Mouse (Mus musculus) limb, embryonic 15.5 days (tissue): ENCODE results near the gene Mrpl28. TPM values are rescaled to one million over a fixed set of nuclear protein-coding genes. Genes with fewer than 3 reads are reported as not detected.
"Not testable (repeated sequence)": the region's sequence is repeated elsewhere in the genome, so short reads cannot be mapped to it uniquely, and the experiment has no call there.

Experiments used
- ATAC-seq: fragments of 200-750 bp; cut with Nextera tagmentation; 2 replicates; pipeline ENCODE4 v1.8.0; 2017; ENCODE audit warnings: low read depth, moderate TSS enrichment; ENCODE audit not compliant: insufficient number of reproducible peaks, low FRiP score, low TSS enrichment
- H3K27ac ChIP-seq: fragments of 300-500 bp; sonication (generic); 2 replicates; pipeline ENCODE4 v1.5.1; 2015; ENCODE audit warnings: moderate library complexity, mild to moderate bottlenecking, inconsistent platforms
- H3K27me3 ChIP-seq: fragments of 300-500 bp; sonication (generic); 2 replicates; pipeline ENCODE4 v1.6.1; 2015; ENCODE audit warnings: inconsistent platforms
- H3K36me3 ChIP-seq: fragments of 300-500 bp; sonication (generic); 2 replicates; pipeline ENCODE4 v1.6.1; 2015; ENCODE audit warnings: inconsistent platforms
- H3K4me1 ChIP-seq: fragments of 300-500 bp; sonication (generic); 2 replicates; pipeline ENCODE4 v1.6.1; 2015; ENCODE audit warnings: inconsistent platforms
- H3K4me2 ChIP-seq: fragments of 300-500 bp; sonication (generic); 2 replicates; pipeline ENCODE4 v1.6.1; 2015; ENCODE audit warnings: mild to moderate bottlenecking, inconsistent platforms
- H3K4me3 ChIP-seq: fragments of 300-500 bp; sonication (generic); 2 replicates; pipeline ENCODE4 v1.5.1; 2015; ENCODE audit warnings: mild to moderate bottlenecking, inconsistent platforms
- H3K9ac ChIP-seq: fragments of 300-500 bp; sonication (generic); 2 replicates; pipeline ENCODE4 v1.6.1; 2015; ENCODE audit warnings: inconsistent platforms
- H3K9me3 ChIP-seq: fragments of 300-500 bp; sonication (generic); 2 replicates; pipeline ENCODE4 v1.6.1; 2016; ENCODE audit warnings: inconsistent platforms
- WGBS: fragments of 180-500 bp; shearing (Covaris S2); methylation state at CpG from one replicate; pipeline ENCODE4 v1.1.7; 2015; 5-methylcytosine and 5-hydroxymethylcytosine counted together
- polyA plus RNA-seq: library from polyadenylated mRNA; unstranded; fragments of >200 nt; fragmentation: Nextera tagmentation; extraction: Ambion mirVana; gene quantifications from 2 replicates; pipeline ENCODE4 v1.2.1, GENCODE M21; 2015

Mrpl28 gene
- 178 and 185 TPM in 2 replicates for polyA plus RNA-seq

DNA sequence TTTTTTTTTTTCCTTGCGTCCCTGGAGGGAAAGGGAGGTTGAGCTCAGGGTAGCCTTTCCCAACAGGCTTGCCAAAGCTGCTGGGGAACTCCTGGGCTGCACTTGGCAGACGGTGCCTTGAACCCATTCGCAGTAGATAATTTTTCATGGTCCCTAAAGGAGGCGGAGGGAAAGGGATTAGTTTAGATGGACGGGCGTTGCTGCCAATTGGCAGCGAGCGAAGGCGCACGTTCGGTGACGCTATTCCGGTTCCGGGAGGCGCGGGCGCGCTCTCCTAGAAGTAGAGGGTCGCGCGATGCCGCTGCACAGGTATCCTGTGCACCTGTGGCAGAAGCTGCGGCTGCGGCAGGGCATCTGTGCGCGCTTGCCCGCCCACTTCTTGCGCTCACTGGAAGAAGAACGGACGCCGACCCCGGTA is at the start of gene Mrpl28:
Mrpl28 (plus strand) TSS at position 234 of the 418 bp plus-strand sequence.
- Histone ChIP-seq H3K36me3 (peaks cover 32% of the 10 kb centered on the region), H3K9me3 (no peaks in the 10 kb centered on the region), H3K4me3 (peak within 1 kb of the TSS; percentile 96), H3K27me3 (peaks cover 13% of the 10 kb centered on the region), H3K4me1 (peaks cover 26% of the 10 kb centered on the region), H3K27ac (peak within 1 kb of the TSS; percentile 47), H3K4me2 (peak within 1 kb of the TSS; percentile 79), H3K9ac (peak within 1 kb of the TSS; percentile 80)
- ATAC-seq: peak; percentile 84
- under 1% methylated on average over 32 of the region's 32 CpGs for WGBS

DNA sequence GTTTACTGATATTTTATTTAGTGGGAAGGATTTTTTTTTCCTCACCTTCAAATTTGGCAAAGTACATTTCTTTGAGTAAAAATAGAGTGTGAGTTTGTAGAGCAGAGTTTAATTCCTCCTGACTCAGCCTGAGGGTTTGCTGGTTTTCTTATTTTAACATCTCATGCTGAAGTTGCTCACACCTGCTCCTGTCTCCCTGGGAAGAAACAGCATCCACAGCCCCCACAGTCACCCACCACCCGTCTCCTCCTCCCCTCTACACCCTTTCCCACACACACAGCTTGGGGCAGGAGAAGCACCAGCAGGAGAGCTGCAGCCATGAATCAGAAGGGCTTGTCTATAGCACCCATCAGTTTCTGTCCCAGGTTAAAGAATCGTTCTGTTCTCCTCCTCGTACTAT is 48.1 kb upstream of the Mrpl28 start:
- ATAC-seq: no peak
- Histone ChIP-seq H3K27me3 (peaks cover 11% of the 10 kb centered on the region; the same call in 1 of the 2 replicates), H3K9me3 (no peaks in the 10 kb centered on the region), H3K4me2 (no peak overlapping the region), H3K9ac (no peak overlapping the region), H3K4me1 (0 out of 2 replicates have a peak, but pooled peaks cover under 1% of the 10 kb centered on the region), H3K27ac (no peak overlapping the region), H3K36me3 (no peaks in the 10 kb centered on the region), H3K4me3 (no peak overlapping the region)
- WGBS: 64% methylated on average over 3 of the region's 3 CpGs

DNA sequence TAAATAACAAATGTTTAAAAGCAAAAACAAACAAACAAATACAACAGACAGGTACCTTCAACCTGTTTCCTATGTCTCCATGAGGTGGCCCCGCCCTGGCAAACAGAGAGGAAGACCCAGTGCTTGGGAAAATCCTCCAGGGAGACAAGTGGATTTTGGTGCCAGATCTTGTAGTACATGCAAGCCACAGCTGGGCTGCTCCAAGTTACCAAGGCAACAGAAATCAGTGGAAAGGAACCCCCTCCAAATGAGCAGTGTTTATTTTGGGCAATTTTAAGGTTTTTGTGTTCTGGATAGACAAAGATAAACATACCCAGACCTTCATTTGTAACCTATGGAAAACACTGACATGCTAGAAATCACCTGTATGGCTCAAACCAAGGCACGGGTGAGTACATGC is 44.4 kb upstream of the Mrpl28 start:
- no peak overlapping the region for H3K4me2 ChIP-seq
- WGBS: 77% methylated on average over 2 of the region's 2 CpGs
- ATAC-seq: no peak
- no peak overlapping the region for H3K9ac ChIP-seq
- H3K4me1 ChIP-seq: no peaks in the 10 kb centered on the region
- H3K36me3 ChIP-seq: peaks cover 13% of the 10 kb centered on the region
- H3K9me3 ChIP-seq: no peaks in the 10 kb centered on the region
- H3K4me3 ChIP-seq: no peak overlapping the region
- no peak overlapping the region for H3K27ac ChIP-seq
- no peaks in the 10 kb centered on the region for H3K27me3 ChIP-seq

DNA sequence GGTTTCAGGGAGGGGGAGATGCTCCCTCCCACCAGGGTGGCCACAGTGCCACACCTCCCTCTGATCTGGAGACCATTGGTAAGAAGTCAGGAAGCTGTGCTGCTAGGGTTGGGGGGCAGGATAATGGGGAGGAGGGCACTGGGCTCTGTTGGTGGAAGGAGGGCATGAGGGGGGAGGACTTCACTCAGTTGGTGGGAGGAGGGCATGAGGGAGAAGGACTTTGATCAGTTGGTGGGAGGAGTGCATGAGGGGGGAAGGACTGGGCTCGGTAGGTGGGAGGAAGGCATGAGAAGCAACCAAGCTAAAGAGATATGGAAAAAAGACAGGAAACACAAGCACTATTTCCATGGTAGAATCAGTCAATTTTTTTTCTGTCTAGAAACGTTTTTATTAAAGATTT is 42.4 kb upstream of the Mrpl28 start:
- no peak overlapping the region for H3K4me3 ChIP-seq
- H3K9me3 ChIP-seq: no peaks in the 10 kb centered on the region
- H3K36me3 ChIP-seq: peaks cover 21% of the 10 kb centered on the region
- no peak for ATAC-seq
- H3K4me2 ChIP-seq: no peak overlapping the region
- H3K4me1 ChIP-seq: no peaks in the 10 kb centered on the region
- 40% methylated on average over 2 of the region's 2 CpGs for WGBS
- H3K27ac ChIP-seq: no peak overlapping the region
- H3K9ac ChIP-seq: no peak overlapping the region
- H3K27me3 ChIP-seq: no peaks in the 10 kb centered on the region

DNA sequence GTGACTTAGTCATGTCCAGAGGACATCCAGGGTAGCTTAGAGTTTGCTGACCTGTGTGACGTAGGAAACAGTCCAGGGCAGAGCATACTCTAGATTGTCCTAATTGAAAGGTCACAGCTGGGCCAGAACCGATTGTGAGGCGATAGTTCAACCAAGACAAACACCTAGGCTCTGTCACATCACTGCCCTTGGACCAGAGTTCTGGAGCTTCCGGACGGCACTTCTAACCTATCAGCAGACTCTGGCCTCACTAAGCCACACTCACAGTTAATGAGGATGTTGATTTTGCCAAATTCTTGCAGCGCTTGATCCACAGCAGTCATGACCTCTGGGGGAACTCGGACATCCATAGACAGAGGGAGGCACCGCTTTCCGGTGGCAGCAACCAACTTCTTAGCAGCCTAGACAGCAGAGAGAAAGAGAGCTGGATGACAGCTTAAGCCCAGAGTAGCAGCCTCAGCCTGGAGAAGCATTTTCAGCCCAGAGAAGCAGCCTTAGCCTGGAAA is 36.2 kb upstream of the Mrpl28 start:
- 93% methylated on average over 9 of the region's 9 CpGs for WGBS
- Histone ChIP-seq H3K36me3 (peaks cover 32% of the 10 kb centered on the region), H3K4me1 (peaks cover 7% of the 10 kb centered on the region), H3K9me3 (no peaks in the 10 kb centered on the region), H3K9ac (no peak overlapping the region), H3K4me2 (no peak overlapping the region), H3K27ac (no peak overlapping the region), H3K27me3 (no peaks in the 10 kb centered on the region), H3K4me3 (no peak overlapping the region)
- no peak for ATAC-seq

DNA sequence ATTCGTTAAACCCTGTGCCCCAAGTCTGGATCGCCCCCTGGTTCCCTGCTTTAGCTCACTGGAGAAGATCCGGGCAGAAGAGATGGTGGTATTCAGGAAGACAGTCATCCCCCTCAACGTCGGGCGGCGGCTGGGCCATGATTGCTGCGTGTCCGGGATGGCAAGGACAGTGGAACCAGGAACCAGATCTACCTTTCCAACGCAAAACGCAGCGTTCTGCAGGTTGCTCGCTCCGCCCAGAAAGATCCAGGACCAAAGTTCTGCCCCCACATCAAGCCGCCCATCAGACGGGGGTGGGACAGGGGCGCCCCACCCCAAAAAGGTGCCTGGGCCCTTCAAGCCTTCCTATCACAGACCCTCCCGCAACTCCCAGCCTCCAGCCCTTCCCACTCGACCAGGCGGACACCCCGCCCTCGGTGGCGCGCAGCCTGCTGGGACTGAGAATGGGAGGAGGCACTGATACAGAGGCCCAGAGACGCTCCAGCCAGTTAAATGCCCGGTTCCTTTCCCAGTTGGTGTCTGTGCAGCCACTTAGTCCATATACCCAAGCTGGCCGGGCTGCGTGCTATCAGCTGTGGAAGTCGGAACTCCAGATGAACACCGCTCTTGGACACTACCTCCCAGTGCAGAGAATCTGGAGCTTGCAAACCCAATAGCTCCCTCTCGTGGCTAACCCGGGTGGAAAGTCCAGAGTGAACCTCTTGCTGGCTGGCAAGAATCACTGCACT is 33.2 kb upstream of the Mrpl28 start, which contains the start of gene Decr2:
Decr2 (minus strand) TSS at position 433 of the 728 bp plus-strand sequence.
- H3K4me2 ChIP-seq: peak within 1 kb of the TSS; percentile 73
- peak within 1 kb of the TSS; percentile 58 for H3K9ac ChIP-seq
- H3K27me3 ChIP-seq: no peaks in the 10 kb centered on the region
- H3K4me1 ChIP-seq: peaks cover 17% of the 10 kb centered on the region
- WGBS: 1% methylated on average over 32 of the region's 32 CpGs
- no peaks in the 10 kb centered on the region for H3K9me3 ChIP-seq
- peak within 1 kb of the TSS; percentile 88 for H3K27ac ChIP-seq
- H3K36me3 ChIP-seq: peaks cover 24% of the 10 kb centered on the region
- peak; percentile 85 for ATAC-seq
- peak within 1 kb of the TSS; percentile 63 for H3K4me3 ChIP-seq

DNA sequence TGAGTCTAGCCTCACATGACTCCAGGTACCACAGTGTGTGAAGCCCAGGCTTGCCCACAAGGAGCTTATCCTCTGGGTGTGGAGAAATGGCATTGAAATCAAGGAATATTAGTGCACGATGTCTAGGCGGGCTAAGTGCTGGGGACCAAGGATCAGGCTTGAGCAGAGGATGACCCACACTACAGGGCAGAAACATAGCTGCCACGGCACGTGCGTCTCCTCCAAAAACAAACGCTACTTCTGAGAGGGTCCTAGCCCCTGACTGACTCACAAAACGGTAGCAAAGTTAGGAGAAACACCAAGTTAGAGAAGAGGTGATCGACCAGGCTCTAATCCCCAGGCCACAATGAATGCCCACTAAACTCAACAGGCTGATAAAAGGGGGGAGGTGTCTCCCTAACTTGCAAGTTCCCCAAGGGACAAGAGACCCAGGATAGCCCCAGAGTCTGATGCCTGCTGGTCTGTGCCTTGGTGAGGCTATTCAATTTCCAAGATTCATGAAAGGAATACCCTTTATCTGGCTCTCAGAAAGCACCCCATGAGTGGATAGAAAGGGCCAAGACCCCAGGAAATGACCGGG is 28.7 kb upstream of the Mrpl28 start:
- WGBS: 30% methylated on average over 9 of the region's 9 CpGs

DNA sequence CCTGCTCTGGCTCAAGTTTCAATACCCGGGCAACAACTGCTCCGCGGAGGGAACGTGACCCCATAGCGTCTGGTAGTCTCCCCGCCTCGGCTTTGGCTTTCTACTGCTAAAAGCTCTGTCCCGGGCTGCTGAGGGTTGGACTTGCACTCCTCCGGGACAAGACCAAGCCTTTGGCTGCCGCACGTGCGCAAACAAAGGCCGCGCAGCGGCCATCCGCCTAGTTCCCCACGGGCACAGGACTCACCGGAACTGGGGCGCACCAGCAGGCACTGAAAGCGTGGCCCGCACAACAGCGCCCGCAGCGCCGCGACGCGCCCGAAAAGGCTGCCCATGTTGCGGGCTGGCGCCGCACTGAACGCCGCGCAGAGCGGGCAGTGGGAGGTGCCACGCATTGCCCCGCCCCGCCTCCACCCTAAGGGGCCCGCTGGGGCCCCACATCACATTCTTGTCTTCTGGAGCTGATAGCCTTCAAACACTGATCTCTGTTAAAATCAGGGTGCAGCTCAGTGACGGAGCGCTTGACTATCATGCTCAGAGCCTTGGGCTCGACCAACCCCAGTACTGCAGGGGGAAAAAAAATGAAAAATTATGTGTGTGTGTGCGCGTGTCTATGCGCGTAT is 28.1 kb upstream of the Mrpl28 start, which contains the start of gene Nme4:
Nme4 (minus strand) TSS at position 482 of the 620 bp plus-strand sequence.
- peak within 1 kb of the TSS; percentile 73 for H3K4me2 ChIP-seq
- H3K27me3 ChIP-seq: no peaks in the 10 kb centered on the region
- peak within 1 kb of the TSS; percentile 74 for H3K9ac ChIP-seq
- WGBS: 2% methylated on average over 47 of the region's 47 CpGs
- peak; percentile 49; the same call in 1 of the 2 replicates for ATAC-seq
- H3K36me3 ChIP-seq: peaks cover 11% of the 10 kb centered on the region
- H3K9me3 ChIP-seq: no peaks in the 10 kb centered on the region
- peak within 1 kb of the TSS; percentile 84 for H3K27ac ChIP-seq
- peaks cover 13% of the 10 kb centered on the region; the same call in 1 of the 2 replicates for H3K4me1 ChIP-seq
- H3K4me3 ChIP-seq: peak within 1 kb of the TSS; percentile 66

More for the DNA sequence above, 28.7 kb upstream of the Mrpl28 start:
- H3K36me3 ChIP-seq: peaks cover 11% of the 10 kb centered on the region
- peak overlapping the region; percentile 74; the same call in 1 of the 2 replicates for H3K9ac ChIP-seq
- H3K4me1 ChIP-seq: peaks cover 17% of the 10 kb centered on the region
- peak overlapping the region; percentile 66 for H3K4me3 ChIP-seq
- H3K27me3 ChIP-seq: no peaks in the 10 kb centered on the region
- H3K27ac ChIP-seq: 0 out of 2 replicates have a peak overlapping the region, but pooled peaks have one; percentile 84
- ATAC-seq: no peak
- peak overlapping the region; percentile 73 for H3K4me2 ChIP-seq
- H3K9me3 ChIP-seq: no peaks in the 10 kb centered on the region

DNA sequence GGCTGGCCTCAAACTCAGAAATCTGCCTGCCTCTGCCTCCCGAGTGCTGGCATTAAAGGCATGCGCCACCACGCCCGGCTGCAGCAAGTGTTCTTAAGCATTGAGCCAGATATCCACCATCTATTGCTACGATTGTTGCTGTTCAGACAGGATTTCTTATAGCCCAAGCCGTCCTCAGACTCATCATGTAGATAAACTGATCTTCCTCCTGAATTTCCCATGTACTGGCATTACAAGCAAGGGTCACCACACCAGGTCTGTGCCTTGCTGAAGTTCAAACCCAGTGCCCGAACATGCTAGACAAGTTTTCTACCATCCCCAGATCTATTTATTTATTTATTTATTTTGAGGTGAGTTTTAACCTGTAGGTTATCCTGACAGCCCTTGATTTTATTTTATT is 24.8 kb upstream of the Mrpl28 start:
- H3K4me2 ChIP-seq: no peak overlapping the region
- no peaks in the 10 kb centered on the region for H3K9me3 ChIP-seq
- 87% methylated on average over 7 of the region's 7 CpGs for WGBS
- H3K36me3 ChIP-seq: 0 out of 2 replicates have a peak, but pooled peaks cover 3% of the 10 kb centered on the region
- ATAC-seq: no peak
- no peak overlapping the region for H3K27ac ChIP-seq
- peaks cover 13% of the 10 kb centered on the region; the same call in 1 of the 2 replicates for H3K4me1 ChIP-seq
- no peak overlapping the region for H3K9ac ChIP-seq
- no peak overlapping the region for H3K4me3 ChIP-seq
- H3K27me3 ChIP-seq: no peaks in the 10 kb centered on the region

DNA sequence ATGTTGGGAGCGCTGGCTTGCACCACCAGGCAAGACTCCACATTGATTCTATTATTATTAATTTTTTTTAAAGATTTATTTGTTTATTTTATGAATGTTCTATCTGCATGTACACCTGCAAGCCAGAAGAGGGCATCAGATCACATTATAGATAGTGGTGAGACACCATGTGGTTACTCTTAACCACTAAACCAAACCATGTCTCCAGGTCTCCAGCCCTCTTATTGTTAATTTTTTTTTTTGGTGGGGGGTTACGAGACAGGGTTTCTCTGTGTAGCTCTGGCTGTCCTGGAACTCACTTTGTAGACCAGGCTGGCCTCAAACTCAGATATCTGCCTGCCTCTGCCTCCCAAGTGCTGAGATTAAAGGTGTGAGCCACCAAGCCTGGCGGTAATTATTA is 24.0 kb upstream of the Mrpl28 start:
- not testable (repeated sequence) for H3K27ac ChIP-seq, H3K4me3 ChIP-seq, H3K9ac ChIP-seq, H3K9me3 ChIP-seq, H3K4me2 ChIP-seq, H3K36me3 ChIP-seq, ATAC-seq, H3K27me3 ChIP-seq
- H3K4me1 ChIP-seq: peaks cover 10% of the 10 kb centered on the region; the same call in 1 of the 2 replicates
- 73% methylated on average over 3 of the region's 3 CpGs for WGBS

DNA sequence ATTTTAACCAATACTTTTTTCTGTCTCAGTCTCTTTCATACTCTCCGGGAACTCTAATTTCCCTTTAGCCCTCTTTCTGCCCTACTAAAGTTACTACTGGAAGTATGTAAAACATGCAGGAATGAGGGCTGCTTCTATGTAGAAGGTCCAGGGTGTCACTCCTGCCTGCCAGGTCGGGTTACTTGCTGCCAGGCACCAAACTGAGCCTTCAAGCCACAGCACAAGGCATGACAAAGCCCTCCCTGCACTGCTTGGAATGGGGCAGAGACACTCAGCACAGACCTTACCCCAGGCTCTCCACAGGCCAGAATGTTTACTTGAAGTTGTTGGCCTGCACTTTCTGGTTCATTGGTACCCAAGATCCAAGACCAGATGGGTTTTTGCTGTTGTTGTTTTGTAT is 23.1 kb upstream of the Mrpl28 start:
- no peaks in the 10 kb centered on the region for H3K9me3 ChIP-seq
- WGBS: 45% methylated on average over 2 of the region's 2 CpGs
- no peak overlapping the region for H3K4me2 ChIP-seq
- H3K27ac ChIP-seq: no peak overlapping the region
- ATAC-seq: no peak
- H3K27me3 ChIP-seq: no peaks in the 10 kb centered on the region
- H3K4me1 ChIP-seq: 0 out of 2 replicates have a peak, but pooled peaks cover 3% of the 10 kb centered on the region
- H3K4me3 ChIP-seq: no peak overlapping the region
- H3K9ac ChIP-seq: no peak overlapping the region
- H3K36me3 ChIP-seq: no peaks in the 10 kb centered on the region
